Mouse (Mus musculus): ENCODE results near the gene Capn11.

DNA sequence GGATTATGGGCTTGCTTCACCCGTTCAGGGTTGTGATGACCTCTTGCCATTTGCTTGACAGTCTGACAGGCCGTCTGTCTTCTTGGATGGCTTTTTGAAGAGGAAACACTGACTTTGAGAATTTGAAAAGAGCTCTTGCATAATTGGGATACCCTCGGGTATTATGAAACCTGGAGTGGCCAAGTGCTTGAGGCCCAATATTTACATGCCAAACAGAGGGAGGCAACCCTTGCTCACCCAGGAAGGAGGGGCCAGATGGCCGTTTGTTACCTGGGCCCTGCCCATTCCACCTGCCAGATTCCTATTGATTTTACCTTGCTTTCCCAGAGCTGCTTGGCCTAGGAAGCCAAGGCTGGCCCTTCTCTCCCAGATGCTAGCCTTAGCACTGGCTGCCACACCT, 43.1 kb upstream of the Capn11 start:
- TF ChIP-seq POLR2A (IDR thresholded peaks at IDR 0.05; ENCODE audit: borderline replicate concordance, extremely low read depth, low read depth, low read length) (no peak), CTCF (IDR thresholded peaks at IDR 0.05; ENCODE audit: insufficient read depth, low read length) (no peak)

Measured in lung, adult 2 months (tissue).